Mouse (Mus musculus) heart, embryonic 11.5 days (tissue): ENCODE results near the gene Gpn2. TPM values are rescaled to one million over a fixed set of nuclear protein-coding genes. Genes with fewer than 3 reads are reported as not detected.

Source experiments
- ATAC-seq: fragments of 200-750 bp; cut with Nextera tagmentation; replicated peaks from 2 replicates; pipeline ENCODE4 v1.8.0; 2017; ENCODE audit warnings: moderate library complexity; ENCODE audit not compliant: insufficient number of reproducible peaks, low FRiP score, low TSS enrichment
- H3K27ac ChIP-seq: fragments of 300-500 bp; sonication (generic); 2 replicates; pipeline ENCODE4 v1.5.1; 2014; ENCODE audit warnings: mild to moderate bottlenecking, low read depth, low read length
- H3K27me3 ChIP-seq: fragments of 300-500 bp; sonication (generic); 2 replicates; pipeline ENCODE4 v1.6.1; 2014; ENCODE audit warnings: mild to moderate bottlenecking, low read length, mixed read lengths; ENCODE audit not compliant: control insufficient read depth, insufficient read depth
- H3K36me3 ChIP-seq: fragments of 300-500 bp; sonication (generic); 2 replicates; pipeline ENCODE4 v1.6.1; 2014; ENCODE audit warnings: mild to moderate bottlenecking, low read length, moderate library complexity, mixed read lengths; ENCODE audit not compliant: control insufficient read depth, insufficient read depth
- H3K4me1 ChIP-seq: fragments of 300-500 bp; sonication (generic); 2 replicates; pipeline ENCODE4 v1.6.1; 2014; ENCODE audit warnings: low read length; ENCODE audit not compliant: control insufficient read depth, insufficient read depth
- H3K4me2 ChIP-seq: fragments of 300-500 bp; sonication (generic); 2 replicates; pipeline ENCODE4 v1.6.1; 2014; ENCODE audit warnings: mild to moderate bottlenecking, moderate library complexity
- H3K4me3 ChIP-seq: fragments of 300-500 bp; sonication (generic); 2 replicates; pipeline ENCODE4 v1.5.1; 2014; ENCODE audit warnings: low read depth, low read length
- H3K9ac ChIP-seq: fragments of 300-500 bp; sonication (generic); 2 replicates; pipeline ENCODE4 v1.6.1; 2014; ENCODE audit warnings: mild to moderate bottlenecking, low read depth, low read length, moderate library complexity
- H3K9me3 ChIP-seq: fragments of 300-500 bp; sonication (generic); replicated peaks from 2 replicates; pipeline ENCODE4 v1.6.1; 2016; ENCODE audit warnings: low read length; ENCODE audit not compliant: control insufficient read depth
- WGBS: fragments of 180-500 bp; shearing (Covaris S2); extraction: QIAGEN DNeasy Blood & Tissue Kit; methylation state at CpG from one replicate; pipeline ENCODE4 v1.1.7; 2014; ENCODE audit not compliant: insufficient replicate concordance; 5-methylcytosine and 5-hydroxymethylcytosine counted together
- polyA plus RNA-seq: library from polyadenylated mRNA; unstranded; fragments of >200 nt; fragmentation: Nextera tagmentation; extraction: Ambion mirVana; gene quantifications from 2 replicates; pipeline ENCODE4 v1.2.1, GENCODE M21; 2014

The Gpn2 gene
- polyA plus RNA-seq, 1 experiment from 2014 or later = 14.3 TPM

DNA sequence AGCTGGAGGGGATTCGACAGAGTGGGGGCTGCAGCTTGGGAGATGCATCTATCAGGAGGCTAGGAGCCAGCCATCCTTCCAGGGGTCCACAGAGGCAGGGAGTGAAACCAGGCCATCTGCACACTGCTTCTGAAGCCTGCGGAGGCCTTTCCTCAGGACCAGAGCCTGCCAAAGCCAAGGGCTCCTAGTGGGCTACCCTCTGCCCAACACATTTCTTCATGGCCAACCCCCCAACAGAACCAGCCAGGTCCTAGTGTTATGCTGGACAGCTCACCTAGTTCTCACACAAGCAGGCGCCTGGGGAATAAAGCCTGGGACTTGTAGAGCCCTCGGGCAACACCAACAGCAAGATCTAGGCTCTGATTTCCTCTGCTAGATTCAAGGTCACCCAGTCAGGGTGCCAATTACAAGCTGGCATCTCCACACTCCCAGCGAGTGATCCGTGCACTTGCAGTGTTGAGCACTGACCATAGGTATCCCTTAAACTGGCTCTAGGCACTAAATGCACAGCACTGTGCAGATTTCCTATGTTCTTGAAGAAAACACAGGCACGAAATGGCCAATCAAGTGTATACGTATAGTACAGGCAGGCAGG is 46.3 kb downstream of the Gpn2 start:
- no peak overlapping the region for H3K27ac ChIP-seq
- H3K4me1 ChIP-seq = peaks cover 10% of the 10 kb centered on the region; the same call in 1 of the 2 replicates
- no peak overlapping the region for H3K4me2 ChIP-seq
- no peak for ATAC-seq
- 82% methylated on average over 8 of the region's 8 CpGs for WGBS
- H3K9ac ChIP-seq = no peak overlapping the region
- no peaks in the 10 kb centered on the region for H3K9me3 ChIP-seq
- H3K36me3 ChIP-seq = no peaks in the 10 kb centered on the region
- no peaks in the 10 kb centered on the region for H3K27me3 ChIP-seq
- H3K4me3 ChIP-seq = no peak overlapping the region

DNA sequence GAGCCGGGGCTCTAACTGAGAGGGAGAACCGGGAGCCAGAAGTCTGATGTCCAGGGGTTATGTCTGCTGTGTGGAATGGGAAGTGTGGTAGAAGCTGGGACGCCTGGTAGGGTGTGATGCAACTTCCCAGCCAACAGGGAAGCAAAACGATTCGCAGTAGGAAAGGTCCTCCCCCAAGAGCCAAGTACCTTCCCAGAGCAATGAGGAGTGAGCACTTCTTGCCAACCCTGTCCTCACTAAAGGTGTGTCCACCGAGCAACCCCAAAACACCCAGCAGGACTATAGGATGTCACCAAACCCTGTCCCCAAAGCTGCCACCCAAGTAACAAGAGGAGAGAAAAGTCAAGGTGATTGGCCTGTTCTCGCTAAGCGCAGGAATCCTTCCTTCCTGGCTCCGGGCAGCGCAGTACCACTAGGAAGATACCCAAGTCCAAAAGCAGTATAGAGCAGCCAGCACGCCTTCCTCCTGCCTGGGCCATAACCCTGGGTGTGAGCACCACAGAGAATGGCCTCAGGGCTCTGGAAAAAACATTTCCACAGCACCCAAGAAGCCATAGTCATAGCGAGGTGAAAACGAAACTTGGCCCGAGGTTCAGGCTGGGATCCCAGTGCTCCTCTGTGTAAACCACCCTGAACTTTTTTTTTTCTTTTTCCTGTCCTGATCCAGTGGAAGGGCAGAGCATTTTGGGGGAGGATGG is 47.1 kb downstream of the Gpn2 start:
- Histone ChIP-seq H3K4me2 (no peak overlapping the region; the same call in 1 of the 2 replicates), H3K4me1 (peaks cover 10% of the 10 kb centered on the region; the same call in 1 of the 2 replicates), H3K9me3 (no peaks in the 10 kb centered on the region), H3K4me3 (no peak overlapping the region), H3K27ac (no peak overlapping the region), H3K27me3 (no peaks in the 10 kb centered on the region), H3K9ac (no peak overlapping the region), H3K36me3 (no peaks in the 10 kb centered on the region)
- ATAC-seq = no peak
- WGBS = 80% methylated on average over 14 of the region's 14 CpGs

DNA sequence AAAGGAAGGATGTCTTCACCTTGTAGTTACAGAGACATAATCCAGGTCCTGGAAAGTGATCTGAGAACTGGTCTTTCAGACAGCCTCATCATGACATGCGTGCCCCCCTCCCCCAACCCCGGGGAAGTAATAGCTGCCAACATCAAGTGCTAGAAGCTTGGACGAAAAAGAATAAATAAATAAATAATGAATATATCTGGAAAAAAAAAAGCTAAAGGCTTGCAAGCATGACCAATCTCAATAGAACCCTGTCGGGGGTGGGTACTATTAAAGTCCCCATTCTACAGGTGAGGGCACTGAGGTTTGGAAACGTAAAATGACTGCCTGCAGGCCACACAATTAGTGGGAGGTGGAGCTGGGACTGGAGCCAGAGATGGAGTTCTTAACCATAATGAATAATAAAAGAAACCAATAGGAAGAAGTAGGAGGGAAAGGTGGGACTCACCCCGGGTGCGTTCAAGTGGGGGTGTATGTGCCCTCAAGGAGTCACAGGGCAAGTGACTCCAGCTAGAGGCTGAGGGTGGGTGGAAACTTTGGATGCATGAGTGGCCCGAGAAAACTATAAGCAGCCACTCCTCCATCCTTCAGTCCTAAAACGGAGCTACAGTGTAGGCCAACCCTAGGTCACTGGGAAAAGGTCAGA is 47.7 kb downstream of the Gpn2 start:
- H3K9me3 ChIP-seq = no peaks in the 10 kb centered on the region
- peak overlapping the region; percentile 70 for H3K4me3 ChIP-seq
- H3K4me1 ChIP-seq = peaks cover 10% of the 10 kb centered on the region; the same call in 1 of the 2 replicates
- H3K27ac ChIP-seq = no peak overlapping the region
- H3K9ac ChIP-seq = peak overlapping the region; percentile 80
- ATAC-seq = no peak
- H3K4me2 ChIP-seq = peak overlapping the region; percentile 94
- 46% methylated on average over 9 of the region's 9 CpGs for WGBS
- H3K36me3 ChIP-seq = no peaks in the 10 kb centered on the region
- no peaks in the 10 kb centered on the region for H3K27me3 ChIP-seq

DNA sequence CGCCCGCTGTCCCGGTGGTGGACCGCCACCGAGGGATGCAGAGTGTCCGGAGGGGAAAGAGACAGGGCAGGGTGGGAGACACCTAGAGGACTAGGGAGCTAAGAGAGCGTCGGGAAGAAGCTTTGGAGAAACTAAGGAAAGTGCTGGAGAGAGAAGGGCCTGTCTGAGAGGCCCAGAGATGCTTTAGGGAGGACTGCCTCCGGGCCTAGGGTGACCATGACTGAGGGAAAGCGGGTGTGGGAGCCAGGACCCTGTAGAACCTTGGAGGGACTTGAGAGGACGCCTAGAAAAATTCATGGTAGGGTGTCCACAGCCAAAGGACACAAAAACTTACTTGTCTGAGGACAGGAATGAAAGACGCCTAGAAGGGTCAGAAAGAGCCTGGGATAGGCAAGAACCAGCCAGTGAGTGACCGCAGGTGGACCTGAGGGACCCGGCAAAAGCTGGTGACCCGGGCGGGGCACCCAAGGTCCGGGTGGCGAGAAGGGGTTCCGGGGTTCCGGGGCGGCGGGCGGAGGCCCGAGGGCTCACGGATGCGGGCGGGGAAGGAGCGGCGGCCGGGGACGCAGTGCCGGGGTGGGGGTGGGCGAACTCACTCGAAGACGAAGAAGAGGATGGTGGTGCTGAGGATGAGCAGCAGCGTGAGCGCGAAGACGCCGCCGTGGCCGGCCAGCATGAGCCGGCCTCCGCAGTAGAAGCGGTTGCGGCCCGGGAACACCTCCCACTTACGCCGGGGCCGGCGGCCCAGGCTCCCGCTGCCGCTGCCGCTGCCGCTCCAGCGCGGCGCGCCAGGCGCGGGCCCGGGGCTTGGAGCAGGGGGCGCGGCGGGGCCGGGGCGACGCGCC is 48.5 kb downstream of the Gpn2 start:
- Histone ChIP-seq H3K9me3 (no peaks in the 10 kb centered on the region), H3K4me1 (peaks cover 10% of the 10 kb centered on the region; the same call in 1 of the 2 replicates), H3K36me3 (no peaks in the 10 kb centered on the region), H3K27ac (no peak overlapping the region), H3K4me3 (peak overlapping the region; percentile 70), H3K4me2 (peak overlapping the region; percentile 94), H3K9ac (peak overlapping the region; percentile 80), H3K27me3 (no peaks in the 10 kb centered on the region)
- ATAC-seq = no peak
- 3% methylated on average over 45 of the region's 69 CpGs for WGBS

DNA sequence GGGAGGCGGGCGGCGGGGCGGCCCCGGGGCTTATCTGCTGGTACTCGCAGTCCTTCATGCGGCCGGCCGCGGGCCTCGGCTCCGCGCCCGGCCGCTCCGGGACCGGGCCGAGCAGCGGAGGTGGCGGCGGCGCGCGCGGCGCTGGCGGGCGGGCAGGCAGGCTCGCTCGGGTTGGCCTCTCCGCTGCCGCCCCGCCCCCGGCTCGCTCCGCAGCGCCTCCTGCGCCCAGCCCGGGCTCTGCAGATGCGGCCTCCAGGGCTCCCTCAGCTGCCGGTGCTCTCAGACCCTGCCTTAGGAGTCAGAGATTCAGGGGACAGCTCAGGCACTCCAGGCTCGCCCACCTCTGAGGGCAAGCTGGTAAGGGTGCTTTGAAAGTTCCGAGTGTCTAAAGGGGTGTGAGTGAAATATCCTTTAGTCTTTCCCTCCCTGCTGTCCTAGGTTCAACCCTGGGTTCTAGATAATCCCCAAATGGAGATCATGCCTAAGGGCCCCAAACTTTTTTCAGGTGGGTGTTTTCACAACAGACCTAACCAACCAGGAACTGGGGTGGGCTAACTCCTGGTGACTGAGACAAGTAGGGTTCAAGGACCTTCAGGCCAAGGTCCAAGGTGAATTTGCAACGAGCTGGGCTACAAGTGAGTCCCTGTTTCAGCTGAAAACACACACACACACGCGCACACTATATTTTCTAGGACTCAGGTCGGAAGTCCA is 49.3 kb downstream of the Gpn2 start:
- H3K36me3 ChIP-seq = no peaks in the 10 kb centered on the region
- peak; percentile 84 for ATAC-seq
- H3K9me3 ChIP-seq = no peaks in the 10 kb centered on the region
- 17% methylated on average over 20 of the region's 47 CpGs for WGBS
- peak overlapping the region; percentile 80; the same call in 1 of the 2 replicates for H3K9ac ChIP-seq
- H3K4me3 ChIP-seq = peak overlapping the region; percentile 70
- peak overlapping the region; percentile 94 for H3K4me2 ChIP-seq
- H3K27me3 ChIP-seq = no peaks in the 10 kb centered on the region
- H3K4me1 ChIP-seq = peaks cover 10% of the 10 kb centered on the region; the same call in 1 of the 2 replicates
- no peak overlapping the region for H3K27ac ChIP-seq

DNA sequence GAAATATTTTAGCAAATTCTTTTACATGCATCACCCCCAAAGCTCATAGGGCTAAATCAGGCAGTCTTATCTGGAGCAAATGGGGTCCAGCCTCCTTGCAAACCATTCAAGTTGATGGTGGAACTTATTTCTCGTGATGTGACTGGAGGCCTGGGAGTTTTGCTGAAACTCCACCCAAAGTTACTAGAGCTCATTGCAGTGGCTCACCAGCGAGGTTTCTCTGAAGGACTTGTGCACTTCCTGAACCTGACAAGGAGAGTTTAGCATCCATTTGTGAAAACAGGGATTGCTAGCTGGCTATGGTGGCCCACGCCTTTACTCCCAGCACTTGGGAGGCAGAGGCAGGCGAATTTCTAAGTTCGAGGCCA is 49.9 kb downstream of the Gpn2 start:
- Histone ChIP-seq H3K36me3 (no peaks in the 10 kb centered on the region), H3K9me3 (no peaks in the 10 kb centered on the region), H3K9ac (no peak overlapping the region), H3K4me3 (no peak overlapping the region), H3K27ac (no peak overlapping the region), H3K4me1 (peaks cover 10% of the 10 kb centered on the region; the same call in 1 of the 2 replicates), H3K27me3 (no peaks in the 10 kb centered on the region), H3K4me2 (no peak overlapping the region; the same call in 1 of the 2 replicates)
- ATAC-seq = no peak
- WGBS = 71% methylated on average over 5 of the region's 5 CpGs
